ENCODE assay signal across 17 mouse cellular contexts in genomic region chr11:26164651-26165259, GRCm38 (mm10). TPM values are rescaled to one million over a fixed set of nuclear protein-coding genes. Genes with fewer than 3 reads are reported as not detected.
A peak's percentile ranks its signal among the peaks of the same experiment; 100 is the strongest.
DNase-seq lines count a peak whose midpoint lies in the region; ATAC-seq lines count a peak whose summit lies in the region.
"Had no signal": no experiment of that assay in that cellular context is flagged by ENCODE, and none has a peak within 500 bp of the region (broad histone marks: within the 10 kb centered on the region; RNA-seq: fewer than 3 reads in every experiment).

No protein-coding gene starts in this region.

- intact Hi-C loops in left cerebral cortex, postnatal 4 days (cut with DNase I), result no loop called here
- intact Hi-C loops in left cerebral cortex, postnatal 25 days (cut with DNase I), result no loop called here
- intact Hi-C loops in heart, postnatal 36 days (cut with DNase I), result no loop called here

- peak; percentile 71 for ATAC-seq in activated CD4-positive, CD25-positive, alpha-beta regulatory T cell, adult 4 months
- ATAC-seq: hindbrain, postnatal 0 days had no signal

- peak; percentile 15 to 28 for DNase-seq in left cerebral cortex, adult 9 months (ENCODE audit: low spot score in 2 of 2)
- DNase-seq in left cerebral cortex, postnatal 4 days, result no peak
- peak; percentile 30 to 67 for DNase-seq in left cerebral cortex, postnatal 25 days (ENCODE audit: low spot score in 2 of 2)
- no peak for DNase-seq in cerebellum, adult 8-10 months
- DNase-seq in heart, postnatal 36 days, result no peak
- no peak for DNase-seq in ovary, postnatal 14 days (ENCODE audit: low spot score)
- DNase-seq: adrenal gland, postnatal 25 days; cerebellum, postnatal 10 days; kidney, adult 8-10 months; kidney, postnatal 25 days; lung, postnatal 14 days; thymus, adult 2 months had no signal

RNA-seq across cellular contexts. Expression of gene 5730522E02Rik, which starts 45.8 kb away (rescaled TPM):
- 10 to 100 TPM; 22.6 to 24.0 TPM for total RNA-seq in left cerebral cortex, postnatal 4 days (2021)
- not detected for polyA plus RNA-seq in activated CD4-positive, CD25-positive, alpha-beta regulatory T cell, adult 4 months (2017; shearing (Covaris generic))
- 10 to 100 TPM; 12.4 to 13.0 TPM for total RNA-seq in left cerebral cortex, postnatal 25 days (2021)
- total RNA-seq in heart, postnatal 36 days (2021), result not detected
- total RNA-seq: granulocyte monocyte progenitor cell, adult 5-6 weeks; heart, postnatal 25 days; monocyte, adult 5-6 weeks had no signal

Comparison
In these comparisons a context has a peak if more than half of its experiments do, and no peak if none do; other contexts are left out.
1. DNase-seq: peak in left cerebral cortex, adult 9 months (2 of 2) and left cerebral cortex, postnatal 25 days (2 of 2); none in left cerebral cortex, postnatal 4 days (single experiment), cerebellum, adult 8-10 months (single experiment), heart, postnatal 36 days (0 of 2) and ovary, postnatal 14 days (single experiment).
2. RNA of gene 5730522E02Rik, which starts 45.8 kb away (total RNA-seq): 22.6 to 24.0 TPM in left cerebral cortex, postnatal 4 days and 12.4 to 13.0 TPM in left cerebral cortex, postnatal 25 days; not detected in heart, postnatal 36 days; every median in the first group is over 10 times any median in the second.